Mouse (Mus musculus): ENCODE results near the gene Exoc3. TPM values are rescaled to one million over a fixed set of nuclear protein-coding genes. Genes with fewer than 3 reads are reported as not detected.

The Exoc3 gene
- polyA plus RNA-seq, 1 experiment from 2014 or later: 44.5 TPM

DNA sequence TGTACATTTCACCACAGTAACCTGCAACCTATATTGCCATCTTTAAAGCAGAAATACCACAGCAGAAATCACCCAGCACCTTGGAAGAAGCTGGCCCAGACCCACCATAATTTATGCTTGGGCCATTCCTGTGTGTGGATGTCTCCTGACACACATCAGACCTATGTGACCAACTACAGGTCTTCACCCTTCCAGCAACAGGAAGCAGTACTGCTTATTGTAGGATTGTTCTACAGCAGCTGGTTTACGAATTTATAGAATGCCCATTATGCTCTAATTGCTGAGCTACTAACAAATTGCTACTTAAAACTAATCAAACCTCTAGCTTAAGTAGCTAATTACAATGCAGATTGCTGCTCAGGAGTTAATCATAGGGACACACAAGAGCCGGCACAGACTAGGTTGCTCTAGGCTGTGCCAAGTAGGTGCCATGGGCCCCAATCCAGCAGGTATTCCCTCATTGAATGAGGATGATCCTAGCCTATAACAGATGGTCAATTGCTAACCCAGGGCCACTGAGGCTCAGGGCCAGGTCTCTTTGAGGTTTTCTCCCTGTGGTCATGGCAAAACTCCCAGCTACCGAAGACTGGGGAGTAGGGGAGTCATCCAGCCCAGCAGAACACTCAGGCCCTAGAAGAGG lies 62.4 kb downstream of the Exoc3 start:
- Histone ChIP-seq H3K9ac (ENCODE audit: low read length) (no peak overlapping the region), H3K36me3 (ENCODE audit: control insufficient read depth, insufficient read depth, low read length) (no peaks in the 10 kb centered on the region), H3K9me3 (ENCODE audit: control insufficient read depth, low read length) (no peaks in the 10 kb centered on the region), H3K27ac (replicated peaks) (no peak overlapping the region), H3K4me2 (replicated peaks; ENCODE audit: low read depth) (no peak overlapping the region), H3K4me1 (replicated peaks; ENCODE audit: control insufficient read depth, insufficient read depth) (no peaks in the 10 kb centered on the region), H3K4me3 (ENCODE audit: low read depth, low read length) (no peak overlapping the region), H3K27me3 (ENCODE audit: control insufficient read depth, insufficient read depth, low read length) (no peaks in the 10 kb centered on the region)
- TF ChIP-seq EP300 (optimal IDR thresholded peaks at IDR 0.05) (no peak), CTCF (IDR thresholded peaks at IDR 0.05; ENCODE audit: low read depth) (no peak)
- 85% methylated on average over 3 of the region's 3 CpGs for WGBS
- no peak for DNase-seq (ENCODE audit: low spot score)
- ATAC-seq (ENCODE audit: low FRiP score, low TSS enrichment): no peak

DNA sequence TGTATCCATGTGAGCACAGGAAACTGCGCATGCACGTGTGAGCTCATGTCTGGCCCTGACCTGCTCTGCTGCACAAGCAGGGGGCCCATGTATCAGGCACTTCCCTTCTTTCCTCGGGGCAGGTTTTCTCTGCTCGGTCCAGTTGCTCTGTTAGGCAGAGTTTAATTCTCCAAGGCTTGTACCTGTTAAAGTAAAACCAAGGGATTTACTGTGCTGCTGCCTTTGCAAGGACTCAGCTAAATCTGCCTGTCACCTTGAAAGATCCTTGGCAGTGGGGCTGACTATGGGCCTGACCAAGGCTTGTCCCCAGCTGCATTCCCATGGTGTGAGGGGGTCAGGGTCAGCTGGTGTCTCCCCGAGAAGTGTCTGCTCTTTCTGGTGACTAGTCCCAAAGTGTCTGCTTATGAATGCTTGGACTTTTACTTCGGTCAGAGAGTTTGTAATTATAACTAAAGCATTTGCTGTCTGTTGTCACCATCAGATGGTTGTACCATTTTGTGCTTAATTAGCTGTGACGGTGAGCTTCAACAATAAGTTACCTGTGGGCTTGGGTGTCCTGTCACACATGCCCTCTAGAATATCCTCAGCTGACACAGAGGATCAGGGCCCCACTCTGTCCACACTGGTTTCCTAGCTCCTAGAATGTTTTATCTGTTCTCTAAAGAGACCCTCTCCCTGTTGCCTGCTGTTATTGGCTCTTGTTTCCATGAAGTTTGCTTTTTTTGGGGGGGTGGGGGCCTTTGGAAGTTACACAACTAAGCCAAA lies 64.2 kb downstream of the Exoc3 start:
- no peak for ATAC-seq (ENCODE audit: low FRiP score, low TSS enrichment)
- no peaks in the 10 kb centered on the region for H3K27me3 ChIP-seq (ENCODE audit: control insufficient read depth, insufficient read depth, low read length)
- no peak for TF ChIP-seq EP300 (optimal IDR thresholded peaks at IDR 0.05)
- TF ChIP-seq CTCF (IDR thresholded peaks at IDR 0.05; ENCODE audit: low read depth): no peak
- H3K4me3 ChIP-seq (ENCODE audit: low read depth, low read length): no peak overlapping the region
- no peaks in the 10 kb centered on the region for H3K4me1 ChIP-seq (replicated peaks; ENCODE audit: control insufficient read depth, insufficient read depth)
- DNase-seq (ENCODE audit: low spot score): no peak
- H3K9ac ChIP-seq (ENCODE audit: low read length): no peak overlapping the region
- H3K36me3 ChIP-seq (ENCODE audit: control insufficient read depth, insufficient read depth, low read length): no peaks in the 10 kb centered on the region
- WGBS: 76% methylated on average over 7 of the region's 7 CpGs
- no peaks in the 10 kb centered on the region for H3K9me3 ChIP-seq (ENCODE audit: control insufficient read depth, low read length)
- H3K27ac ChIP-seq (replicated peaks): no peak overlapping the region
- no peak overlapping the region for H3K4me2 ChIP-seq (replicated peaks; ENCODE audit: low read depth)

DNA sequence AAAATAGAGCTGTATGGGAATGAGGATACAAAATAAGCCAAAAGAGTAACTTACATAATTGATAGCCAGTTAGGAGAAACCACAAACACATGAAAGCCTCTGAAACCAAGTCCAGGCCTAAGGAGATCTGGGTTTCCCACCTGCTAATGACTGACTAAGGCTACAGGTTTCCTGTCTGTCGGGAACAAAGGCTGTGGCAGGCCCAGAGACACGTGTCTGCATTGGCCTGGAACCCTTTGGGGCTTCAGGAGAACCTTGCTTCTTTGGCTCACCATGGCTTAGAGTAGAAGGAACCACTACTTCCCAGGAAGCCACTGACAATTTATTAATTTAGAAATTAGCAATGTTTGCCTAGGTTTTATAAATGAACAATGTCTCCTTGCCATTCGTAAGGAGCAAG lies 65.2 kb downstream of the Exoc3 start:
- H3K9me3 ChIP-seq (ENCODE audit: control insufficient read depth, low read length): no peaks in the 10 kb centered on the region
- ATAC-seq (ENCODE audit: low FRiP score, low TSS enrichment) (no peak), DNase-seq (ENCODE audit: low spot score) (no peak)
- H3K27ac ChIP-seq (replicated peaks): no peak overlapping the region
- TF ChIP-seq CTCF (IDR thresholded peaks at IDR 0.05; ENCODE audit: low read depth): no peak
- TF ChIP-seq EP300 (optimal IDR thresholded peaks at IDR 0.05): no peak
- no peak overlapping the region for H3K4me3 ChIP-seq (ENCODE audit: low read depth, low read length)
- no peaks in the 10 kb centered on the region for H3K27me3 ChIP-seq (ENCODE audit: control insufficient read depth, insufficient read depth, low read length)
- no peaks in the 10 kb centered on the region for H3K36me3 ChIP-seq (ENCODE audit: control insufficient read depth, insufficient read depth, low read length)
- H3K9ac ChIP-seq (ENCODE audit: low read length): no peak overlapping the region
- WGBS: 69% methylated on average over 3 of the region's 3 CpGs
- H3K4me2 ChIP-seq (replicated peaks; ENCODE audit: low read depth): no peak overlapping the region
- no peaks in the 10 kb centered on the region for H3K4me1 ChIP-seq (replicated peaks; ENCODE audit: control insufficient read depth, insufficient read depth)

DNA sequence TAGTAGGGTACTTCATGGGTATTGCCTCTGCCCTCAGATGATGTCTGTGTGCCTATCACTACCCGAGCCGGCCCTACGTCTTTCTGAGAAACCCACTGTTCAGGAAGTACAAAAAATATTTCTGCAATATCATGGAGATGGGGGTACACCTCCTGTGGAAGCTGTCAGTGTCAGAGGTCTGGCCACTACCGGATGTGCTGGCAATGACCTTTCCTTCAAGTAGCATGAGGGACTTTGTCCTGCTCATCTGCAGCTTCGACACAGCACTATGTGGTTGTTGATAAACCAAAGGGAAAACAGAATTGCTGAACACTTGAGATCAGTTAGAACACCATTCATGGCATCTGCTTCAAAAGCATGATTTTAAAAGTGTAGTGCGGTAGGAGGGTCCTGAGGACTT lies 67.7 kb downstream of the Exoc3 start:
- Histone ChIP-seq H3K9me3 (ENCODE audit: control insufficient read depth, low read length) (no peaks in the 10 kb centered on the region), H3K4me1 (replicated peaks; ENCODE audit: control insufficient read depth, insufficient read depth) (no peaks in the 10 kb centered on the region), H3K27ac (replicated peaks) (no peak overlapping the region), H3K9ac (ENCODE audit: low read length) (no peak overlapping the region), H3K36me3 (ENCODE audit: control insufficient read depth, insufficient read depth, low read length) (no peaks in the 10 kb centered on the region), H3K27me3 (ENCODE audit: control insufficient read depth, insufficient read depth, low read length) (no peaks in the 10 kb centered on the region), H3K4me3 (ENCODE audit: low read depth, low read length) (no peak overlapping the region), H3K4me2 (replicated peaks; ENCODE audit: low read depth) (no peak overlapping the region)
- 85% methylated on average over 6 of the region's 6 CpGs for WGBS
- DNase-seq (ENCODE audit: low spot score) (no peak), ATAC-seq (ENCODE audit: low FRiP score, low TSS enrichment) (no peak)
- no peak for TF ChIP-seq CTCF (IDR thresholded peaks at IDR 0.05; ENCODE audit: low read depth)
- no peak for TF ChIP-seq EP300 (optimal IDR thresholded peaks at IDR 0.05)

DNA sequence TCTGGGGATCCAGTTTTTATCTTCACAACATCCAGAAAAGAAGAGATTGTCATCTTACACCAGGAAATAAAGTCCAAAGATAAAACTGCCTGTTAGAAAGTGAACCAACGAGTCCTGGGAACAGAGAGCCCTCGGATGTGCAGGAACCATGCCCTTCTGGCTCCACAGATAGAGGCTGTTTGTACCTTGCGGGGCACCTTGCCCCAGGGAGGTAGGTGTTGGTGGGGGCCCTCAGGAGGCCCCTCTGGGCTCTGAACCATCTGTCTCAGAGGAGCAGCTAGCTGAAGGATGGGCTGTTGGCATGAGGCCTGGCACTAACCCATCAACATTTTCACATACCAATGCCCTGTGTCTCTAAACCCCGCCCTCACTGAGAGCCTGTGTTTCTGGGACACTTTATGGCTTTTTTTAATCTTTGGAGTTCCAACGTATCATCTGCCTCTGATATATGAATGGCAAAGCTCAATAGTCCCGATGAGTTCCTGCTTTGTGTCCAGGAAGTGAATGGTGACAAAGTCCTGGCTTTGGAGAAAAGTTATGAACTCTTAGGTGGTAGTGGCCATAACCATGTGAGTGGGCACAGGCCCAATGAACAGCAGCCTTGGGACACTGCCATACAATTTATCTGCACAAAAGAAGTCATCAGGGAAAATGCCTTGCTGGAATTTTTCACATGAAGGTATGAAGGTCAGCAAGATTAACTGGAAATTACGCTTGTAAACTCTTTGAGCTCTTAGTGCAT lies 69.5 kb downstream of the Exoc3 start:
- Histone ChIP-seq H3K4me3 (ENCODE audit: low read depth, low read length) (no peak overlapping the region), H3K4me1 (replicated peaks; ENCODE audit: control insufficient read depth, insufficient read depth) (no peaks in the 10 kb centered on the region), H3K4me2 (replicated peaks; ENCODE audit: low read depth) (no peak overlapping the region), H3K27ac (replicated peaks) (no peak overlapping the region), H3K9me3 (ENCODE audit: control insufficient read depth, low read length) (no peaks in the 10 kb centered on the region), H3K36me3 (ENCODE audit: control insufficient read depth, insufficient read depth, low read length) (no peaks in the 10 kb centered on the region), H3K27me3 (ENCODE audit: control insufficient read depth, insufficient read depth, low read length) (no peaks in the 10 kb centered on the region), H3K9ac (ENCODE audit: low read length) (no peak overlapping the region)
- TF ChIP-seq CTCF (IDR thresholded peaks at IDR 0.05; ENCODE audit: low read depth) (no peak), EP300 (optimal IDR thresholded peaks at IDR 0.05) (no peak)
- DNase-seq (ENCODE audit: low spot score) (no peak), ATAC-seq (ENCODE audit: low FRiP score, low TSS enrichment) (no peak)
- WGBS: 75% methylated on average over 7 of the region's 7 CpGs

Data from stomach, postnatal 0 days (tissue).